Mouse (Mus musculus): ENCODE data around the gene Cops7a.

The Cops7a gene

GRCm38 (mm10) chr6:124965088-124965719 lies at the start of gene Cops7a:
TSS of gene Cops7a (minus strand) at chr6:124965538.
- peak; percentile 89 for DNase-seq (ENCODE audit: low spot score)

- DNase-seq (ENCODE audit: low spot score) = peak; percentile 36
These were observed 44.1 kb upstream of the Cops7a start for GRCm38 (mm10) chr6:125009181-125010073.

- no peak for DNase-seq (ENCODE audit: low spot score)
These were observed 43.6 kb upstream of the Cops7a start, which contains the start of gene Zfp384 for GRCm38 (mm10) chr6:125009129-125009180. TSS of gene Zfp384 (plus strand) at chr6:125009145.

GRCm38 (mm10) chr6:125008586-125009128 lies 43.3 kb upstream of the Cops7a start:
- peak; percentile 95 for DNase-seq (ENCODE audit: low spot score)

GRCm38 (mm10) chr6:125008060-125008459 lies 42.7 kb upstream of the Cops7a start:
- no peak for DNase-seq (ENCODE audit: low spot score)

- no peak for DNase-seq (ENCODE audit: low spot score)
These were observed 39.7 kb upstream of the Cops7a start for GRCm38 (mm10) chr6:125005086-125005485.

- DNase-seq (ENCODE audit: low spot score) = no peak
These were observed 38.4 kb upstream of the Cops7a start for GRCm38 (mm10) chr6:125003706-125004105.

GRCm38 (mm10) chr6:124999546-124999945 lies 34.2 kb upstream of the Cops7a start:
- DNase-seq (ENCODE audit: low spot score) = no peak

- DNase-seq (ENCODE audit: low spot score) = no peak
These were observed 33.8 kb upstream of the Cops7a start for GRCm38 (mm10) chr6:124999091-124999490.

- DNase-seq (ENCODE audit: low spot score) = no peak
These were observed 32.7 kb upstream of the Cops7a start for GRCm38 (mm10) chr6:124998066-124998465.

GRCm38 (mm10) chr6:124996551-124997501 lies 31.5 kb upstream of the Cops7a start, which contains the start of gene Pianp:
TSS of gene Pianp (plus strand) at chr6:124996694.
- DNase-seq (ENCODE audit: low spot score) = no peak

- no peak for DNase-seq (ENCODE audit: low spot score)
These were observed 30.6 kb upstream of the Cops7a start for GRCm38 (mm10) chr6:124995831-124996403.

- no peak for DNase-seq (ENCODE audit: low spot score)
These were observed 29.9 kb upstream of the Cops7a start for GRCm38 (mm10) chr6:124995246-124995645.

- no peak for DNase-seq (ENCODE audit: low spot score)
These were observed 28.5 kb upstream of the Cops7a start for GRCm38 (mm10) chr6:124993876-124994275.

- no peak for DNase-seq (ENCODE audit: low spot score)
These were observed 28.0 kb upstream of the Cops7a start for GRCm38 (mm10) chr6:124993365-124993764.

- no peak for DNase-seq (ENCODE audit: low spot score)
These were observed 26.9 kb upstream of the Cops7a start for GRCm38 (mm10) chr6:124992241-124992640.

GRCm38 (mm10) chr6:124967766-124968165 lies 2.4 kb upstream of the Cops7a start:
- DNase-seq (ENCODE audit: low spot score) = peak; percentile 44

- DNase-seq (ENCODE audit: low spot score) = peak; percentile 30
These were observed 1.3 kb upstream of the Cops7a start for GRCm38 (mm10) chr6:124966466-124967118.

- DNase-seq (ENCODE audit: low spot score) = peak; percentile 30
These were observed 409 bp upstream of the Cops7a start for GRCm38 (mm10) chr6:124965747-124966146.

- DNase-seq (ENCODE audit: low spot score) = peak; percentile 8
These were observed 700 bp downstream of the Cops7a start for GRCm38 (mm10) chr6:124964638-124965037.

GRCm38 (mm10) chr6:124961021-124961420 lies 4.3 kb downstream of the Cops7a start:
- DNase-seq (ENCODE audit: low spot score) = no peak

Measured in c-Kit-positive CD71-positive TER-119-positive erythroid progenitor cells, embryonic 14.5 days (primary cell).